Mouse (Mus musculus): ENCODE results near the gene Fbln2.
"Not testable (repeated sequence)": the region's sequence is repeated elsewhere in the genome, so short reads cannot be mapped to it uniquely, and the experiment has no call there.

Fbln2 gene

GRCm38 (mm10) chr6:91212155-91212554 lies at the start of gene Fbln2:
Gene Fbln2 (plus strand): TSS chr6:91212455.
- not testable (repeated sequence) for DNase-seq (ENCODE audit: low read depth in 1 of 2, low spot score in 2 of 2)

GRCm38 (mm10) chr6:91163195-91163911 lies 48.9 kb upstream of the Fbln2 start:
- no peak for DNase-seq (ENCODE audit: low read depth in 1 of 2, low spot score in 2 of 2)

- no peak for DNase-seq (ENCODE audit: low read depth in 1 of 2, low spot score in 2 of 2)
Measured at GRCm38 (mm10) chr6:91164584-91164983, 47.7 kb upstream of the Fbln2 start.

GRCm38 (mm10) chr6:91165210-91165609 lies 47.0 kb upstream of the Fbln2 start:
- peak in 1 of 2 experiments; percentile 21 for DNase-seq (ENCODE audit: low read depth in 1 of 2, low spot score in 2 of 2)

GRCm38 (mm10) chr6:91167828-91168227 lies 44.4 kb upstream of the Fbln2 start:
- no peak for DNase-seq (ENCODE audit: low read depth in 1 of 2, low spot score in 2 of 2)

- no peak for DNase-seq (ENCODE audit: low read depth in 1 of 2, low spot score in 2 of 2)
Measured at GRCm38 (mm10) chr6:91169129-91169528, 43.1 kb upstream of the Fbln2 start.

GRCm38 (mm10) chr6:91171396-91171895 lies 40.8 kb upstream of the Fbln2 start:
- DNase-seq (ENCODE audit: low read depth in 1 of 2, low spot score in 2 of 2) = no peak

- DNase-seq (ENCODE audit: low read depth in 1 of 2, low spot score in 2 of 2) = no peak
Measured at GRCm38 (mm10) chr6:91172381-91172780, 39.9 kb upstream of the Fbln2 start.

- DNase-seq (ENCODE audit: low read depth in 1 of 2, low spot score in 2 of 2) = no peak
Measured at GRCm38 (mm10) chr6:91173221-91173880, 38.9 kb upstream of the Fbln2 start.

GRCm38 (mm10) chr6:91174211-91174610 lies 38.0 kb upstream of the Fbln2 start:
- DNase-seq (ENCODE audit: low read depth in 1 of 2, low spot score in 2 of 2) = no peak

- no peak for DNase-seq (ENCODE audit: low read depth in 1 of 2, low spot score in 2 of 2)
Measured at GRCm38 (mm10) chr6:91180767-91181171, 31.5 kb upstream of the Fbln2 start.

- DNase-seq (ENCODE audit: low read depth in 1 of 2, low spot score in 2 of 2) = no peak
Measured at GRCm38 (mm10) chr6:91181320-91181719, 30.9 kb upstream of the Fbln2 start.

- no peak for DNase-seq (ENCODE audit: low read depth in 1 of 2, low spot score in 2 of 2)
Measured at GRCm38 (mm10) chr6:91182075-91182490, 30.2 kb upstream of the Fbln2 start.

- DNase-seq (ENCODE audit: low read depth in 1 of 2, low spot score in 2 of 2) = no peak
Measured at GRCm38 (mm10) chr6:91183041-91183440, 29.2 kb upstream of the Fbln2 start.

GRCm38 (mm10) chr6:91183980-91184379 lies 28.3 kb upstream of the Fbln2 start:
- DNase-seq (ENCODE audit: low read depth in 1 of 2, low spot score in 2 of 2) = no peak

GRCm38 (mm10) chr6:91184776-91185175 lies 27.5 kb upstream of the Fbln2 start:
- no peak for DNase-seq (ENCODE audit: low read depth in 1 of 2, low spot score in 2 of 2)

GRCm38 (mm10) chr6:91185502-91185901 lies 26.8 kb upstream of the Fbln2 start:
- DNase-seq (ENCODE audit: low read depth in 1 of 2, low spot score in 2 of 2) = no peak

GRCm38 (mm10) chr6:91186161-91186931 lies 25.9 kb upstream of the Fbln2 start:
- no peak for DNase-seq (ENCODE audit: low read depth in 1 of 2, low spot score in 2 of 2)

- no peak for DNase-seq (ENCODE audit: low read depth in 1 of 2, low spot score in 2 of 2)
Measured at GRCm38 (mm10) chr6:91186934-91187333, 25.3 kb upstream of the Fbln2 start.

GRCm38 (mm10) chr6:91187871-91188270 lies 24.4 kb upstream of the Fbln2 start:
- DNase-seq (ENCODE audit: low read depth in 1 of 2, low spot score in 2 of 2) = no peak

GRCm38 (mm10) chr6:91189971-91190370 lies 22.3 kb upstream of the Fbln2 start:
- no peak for DNase-seq (ENCODE audit: low read depth in 1 of 2, low spot score in 2 of 2)

- no peak for DNase-seq (ENCODE audit: low read depth in 1 of 2, low spot score in 2 of 2)
Measured at GRCm38 (mm10) chr6:91191465-91191864, 20.8 kb upstream of the Fbln2 start.
